Mouse (Mus musculus) testis, postnatal 10 days (tissue): Measurements from ENCODE around the gene Card6.
"Not testable (repeated sequence)": the region's sequence is repeated elsewhere in the genome, so short reads cannot be mapped to it uniquely, and the experiment has no call there.

ENCODE experiments used
- DNase-seq: peaks from one replicate; pipeline ENCODE4 v3.0.0; 2021; ENCODE audit warnings: low spot score

Card6 gene

DNA sequence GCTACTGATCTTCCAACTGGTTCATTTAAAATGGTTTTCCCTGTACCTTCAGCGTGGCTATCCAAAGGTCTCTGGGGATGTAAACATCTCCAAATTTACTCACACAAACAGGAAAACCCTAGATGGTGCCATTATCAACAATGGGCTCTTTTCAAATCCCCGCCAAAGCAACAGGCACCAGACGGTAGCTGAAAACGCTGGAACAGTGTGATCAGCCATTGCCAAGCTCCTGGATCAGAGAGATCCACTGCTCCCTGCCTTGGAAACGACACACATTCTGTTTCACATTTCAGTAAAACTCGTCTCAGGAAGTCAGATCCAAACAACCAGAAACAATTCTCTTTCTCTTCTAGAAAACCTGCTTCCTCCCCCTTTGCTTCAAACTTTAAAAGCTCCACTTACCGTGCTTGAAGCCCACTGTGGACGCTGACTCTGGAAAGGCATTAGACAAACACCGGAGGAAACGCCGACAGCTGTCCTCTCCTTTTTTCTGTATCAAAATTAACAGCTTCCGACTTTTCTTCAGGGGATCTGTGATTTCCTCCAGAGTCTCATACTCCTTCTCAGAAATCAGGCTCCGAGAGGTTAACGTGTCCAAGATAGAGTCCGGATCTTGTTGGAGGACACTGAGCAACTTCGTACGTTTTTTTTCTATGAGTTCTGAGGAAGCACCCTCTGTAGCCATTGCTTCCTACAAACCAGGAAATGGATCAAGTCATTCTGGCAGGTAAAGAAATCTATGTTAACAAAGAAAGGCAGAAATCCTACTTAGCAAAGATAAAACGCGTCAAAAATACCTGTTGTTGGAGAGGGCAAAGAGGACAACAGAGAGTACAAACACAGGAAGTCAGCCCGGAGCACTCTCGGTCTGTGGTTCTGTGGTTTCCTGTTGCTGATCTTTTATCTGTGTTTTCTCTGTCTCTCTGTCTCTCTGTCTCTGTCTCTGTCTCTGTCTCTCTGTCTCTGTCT lies at the start of gene Card6:
Card6 (minus strand) TSS at position 854 of the 969 bp plus-strand sequence.
- DNase-seq: no peak

DNA sequence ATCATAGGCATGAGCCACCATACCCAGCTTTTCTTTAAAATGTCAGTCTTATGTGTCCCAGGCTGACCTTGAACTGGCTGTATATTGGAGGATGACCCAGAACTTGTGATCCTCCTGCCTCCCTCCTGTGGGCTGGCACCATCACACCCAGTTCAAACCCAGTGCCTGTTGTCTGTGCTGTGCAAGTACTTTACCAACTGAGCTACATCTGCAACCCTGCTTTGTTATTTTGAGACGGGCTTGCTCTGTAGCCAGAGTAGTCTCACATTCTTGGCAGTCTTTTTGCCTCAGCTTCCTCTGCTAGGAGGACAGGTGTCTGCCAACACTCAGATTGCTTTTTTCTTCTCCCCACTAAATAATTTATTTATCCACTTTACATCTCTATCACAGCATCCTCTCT lies 49.0 kb upstream of the Card6 start:
- no peak for DNase-seq

DNA sequence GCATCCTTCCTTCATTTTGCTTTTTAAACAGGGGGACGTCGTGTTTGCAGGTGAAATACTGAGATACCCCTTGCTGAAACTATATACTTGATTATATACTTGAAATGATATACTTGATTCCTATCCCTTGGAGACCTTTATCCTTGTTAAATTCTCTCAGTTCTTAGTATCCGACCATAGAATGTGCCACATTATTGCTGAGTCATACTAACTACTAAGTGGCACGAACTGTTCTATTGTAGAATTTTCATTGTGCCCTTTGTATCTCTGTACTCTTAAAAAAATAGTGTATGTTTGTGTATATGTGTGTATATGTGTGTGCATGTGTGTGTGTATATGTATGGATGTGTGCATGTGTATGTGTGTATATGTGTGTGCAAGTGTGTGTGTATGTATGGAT lies 48.0 kb upstream of the Card6 start:
- DNase-seq: no peak

DNA sequence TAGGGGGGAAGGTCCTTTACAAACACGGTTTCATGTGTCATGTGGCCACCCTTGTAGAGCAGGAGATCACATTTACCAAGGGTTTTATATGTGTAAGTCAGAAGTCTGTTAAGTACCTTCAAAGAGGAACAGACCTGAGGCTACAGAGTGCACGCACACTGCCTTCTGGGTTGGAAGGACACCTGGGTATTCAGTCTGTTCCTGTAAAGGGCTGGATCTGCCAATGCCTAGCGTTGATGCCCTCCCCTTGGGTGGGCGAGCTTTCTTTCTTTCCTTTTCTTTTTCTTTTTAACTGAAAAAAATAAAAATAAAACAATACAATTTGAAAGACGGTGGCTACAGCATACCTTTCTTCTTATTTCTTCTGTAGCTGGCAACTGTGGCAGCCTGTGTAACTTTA lies 46.8 kb upstream of the Card6 start:
- DNase-seq: no peak

DNA sequence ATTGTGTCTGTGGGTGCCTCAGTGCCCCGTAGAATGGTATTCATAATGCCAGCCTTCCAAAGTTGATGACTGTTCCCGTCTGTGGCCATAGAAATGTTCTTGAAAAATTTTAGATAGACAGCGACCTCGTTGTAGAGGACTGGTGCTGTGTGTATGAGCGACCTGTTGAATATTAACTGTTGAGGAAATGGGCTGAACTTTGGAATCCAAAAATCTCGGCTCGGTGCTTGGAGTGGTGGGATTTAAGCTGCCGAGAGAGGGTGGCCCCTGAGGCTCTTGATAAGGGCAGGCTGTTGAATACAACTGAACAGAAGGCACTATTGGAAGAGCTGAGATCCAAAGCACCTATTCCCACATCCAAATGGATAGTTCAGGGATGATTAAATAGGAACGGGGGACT lies 46.3 kb upstream of the Card6 start:
- no peak for DNase-seq

DNA sequence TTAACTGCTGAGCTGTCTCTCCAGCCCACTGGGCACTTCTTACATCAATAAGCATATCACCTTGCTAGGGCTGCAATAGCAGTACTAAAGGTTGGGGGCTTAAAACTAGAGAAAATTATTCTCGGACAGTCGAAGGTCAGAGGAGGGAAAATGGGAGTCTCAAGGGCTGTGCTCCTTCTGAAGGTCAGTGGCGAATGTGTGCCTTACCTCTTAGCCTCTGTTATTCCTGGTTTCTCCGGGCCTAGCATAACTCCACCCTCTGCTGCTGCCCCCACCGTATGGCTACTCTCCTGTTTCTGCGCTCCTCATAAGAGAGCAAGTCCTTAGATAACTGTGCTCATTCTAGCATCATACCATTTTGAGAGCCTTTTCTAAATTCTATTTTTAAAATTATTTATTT lies 43.8 kb upstream of the Card6 start:
- no peak for DNase-seq

DNA sequence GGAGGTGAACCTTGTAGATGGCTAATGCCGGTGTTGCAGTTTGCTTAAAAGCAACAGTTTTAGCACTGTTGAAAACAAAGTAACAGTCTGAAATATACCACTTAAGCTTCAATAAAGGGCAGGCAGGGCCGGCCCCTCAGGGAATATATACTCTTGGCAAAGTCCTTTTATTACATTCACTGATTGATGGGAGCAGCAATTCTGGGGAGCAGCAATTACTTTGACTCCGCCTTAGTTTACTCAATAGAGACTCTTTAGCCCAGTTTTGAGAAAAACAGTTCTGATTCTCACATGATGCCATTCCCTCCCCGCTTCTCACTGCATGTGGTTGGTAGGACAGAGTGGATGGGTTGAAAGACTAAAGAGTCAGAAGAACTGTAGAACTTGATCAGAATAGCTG lies 40.8 kb upstream of the Card6 start:
- DNase-seq: no peak

GRCm38 (mm10) chr15:5145196-5145945 lies 37.0 kb upstream of the Card6 start:
- no peak for DNase-seq

GRCm38 (mm10) chr15:5144021-5144778 lies 35.9 kb upstream of the Card6 start:
- DNase-seq: peak; percentile 89

DNA sequence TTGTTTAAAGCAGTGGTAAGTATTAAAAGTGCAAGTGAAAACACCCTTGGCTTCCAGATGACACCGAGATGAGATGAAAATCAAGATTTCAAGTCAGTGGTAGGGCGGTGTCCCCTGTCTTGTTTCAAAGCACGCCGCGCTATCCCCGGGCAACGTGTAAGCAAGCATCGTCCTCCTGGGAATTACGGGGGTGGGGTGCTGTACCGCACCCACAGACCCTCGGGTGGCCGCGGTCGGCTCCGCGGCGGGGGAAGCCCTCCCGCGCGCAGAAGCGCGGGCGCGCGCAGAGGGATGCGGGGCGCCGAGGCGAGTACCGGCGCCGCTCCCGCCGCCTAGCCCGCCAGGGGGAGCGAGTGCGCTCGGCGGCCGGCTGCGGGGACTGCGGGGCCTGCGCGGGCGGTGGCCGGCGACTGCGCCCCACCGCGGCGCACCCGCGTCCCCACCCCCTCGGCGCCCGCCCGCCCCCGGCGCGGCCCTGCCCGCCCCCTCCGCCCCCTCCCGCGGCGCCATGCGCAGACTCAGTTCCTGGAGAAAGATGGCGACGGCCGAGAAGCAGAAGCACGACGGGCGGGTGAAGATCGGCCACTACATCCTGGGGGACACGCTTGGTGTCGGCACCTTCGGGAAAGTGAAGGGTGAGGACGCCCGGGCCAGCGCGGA lies 35.2 kb upstream of the Card6 start, which contains the start of gene Prkaa1:
Prkaa1 (plus strand) TSS at position 501 of the 660 bp plus-strand sequence.
- DNase-seq: peak; percentile 85

- no peak for DNase-seq
Measured at GRCm38 (mm10) chr15:5142714-5143113, 34.4 kb upstream of the Card6 start.

DNA sequence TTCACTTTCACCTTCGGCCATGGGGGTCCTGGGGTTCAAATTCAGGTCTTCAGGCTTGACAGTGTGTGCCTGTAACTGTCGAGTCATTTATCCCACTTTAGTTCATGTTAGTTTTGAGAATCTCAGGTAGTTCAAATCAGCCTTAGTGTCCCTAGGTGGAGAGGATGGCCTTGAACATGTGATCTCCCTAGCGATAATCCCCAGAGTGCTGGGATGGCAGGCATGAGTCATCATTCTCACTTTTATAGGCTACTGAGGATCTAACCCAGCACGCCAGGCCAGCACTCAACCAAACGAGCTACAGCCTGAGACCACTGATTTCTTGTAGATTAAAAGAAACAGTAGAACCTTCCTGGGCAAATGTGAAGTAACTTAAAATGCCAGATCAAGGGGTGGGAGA lies 33.7 kb upstream of the Card6 start:
- no peak for DNase-seq

DNA sequence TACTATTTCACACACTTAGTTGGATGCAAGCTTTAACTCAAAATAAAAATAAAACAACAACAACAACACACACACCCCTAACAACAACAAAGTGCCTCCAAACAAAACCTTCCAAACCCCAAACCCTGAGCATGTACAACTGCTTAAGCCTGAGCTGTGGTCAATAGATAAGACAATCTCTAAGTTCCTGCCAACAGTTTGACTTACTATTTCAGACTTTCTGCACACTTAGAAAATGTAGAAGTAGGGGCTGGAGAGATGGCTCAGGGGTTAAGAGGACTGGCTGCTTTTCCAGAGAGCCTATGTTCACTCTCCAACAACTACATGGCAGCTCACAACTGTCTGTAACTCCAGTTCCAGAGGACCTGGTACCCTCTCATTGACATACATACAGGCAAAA lies 32.0 kb upstream of the Card6 start:
- no peak for DNase-seq

DNA sequence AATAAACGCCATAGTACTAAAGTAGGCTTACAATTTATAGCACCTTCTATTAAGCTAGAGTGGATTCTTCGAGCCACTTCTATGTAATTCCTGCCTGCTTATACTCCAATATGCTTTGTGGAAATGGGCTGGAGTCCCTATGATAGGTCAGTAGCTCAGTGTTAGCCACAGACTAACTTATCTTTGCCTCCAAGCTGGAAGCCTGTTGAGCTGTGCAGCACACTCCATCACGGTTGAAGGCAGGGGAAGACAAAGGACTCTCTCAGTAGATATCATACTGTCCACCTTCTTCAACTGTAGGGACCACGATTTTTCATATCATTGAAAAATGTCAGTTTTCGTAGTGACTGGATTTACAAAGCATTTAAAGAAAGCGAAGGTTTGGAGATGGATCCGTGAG lies 31.5 kb upstream of the Card6 start:
- DNase-seq: no peak

DNA sequence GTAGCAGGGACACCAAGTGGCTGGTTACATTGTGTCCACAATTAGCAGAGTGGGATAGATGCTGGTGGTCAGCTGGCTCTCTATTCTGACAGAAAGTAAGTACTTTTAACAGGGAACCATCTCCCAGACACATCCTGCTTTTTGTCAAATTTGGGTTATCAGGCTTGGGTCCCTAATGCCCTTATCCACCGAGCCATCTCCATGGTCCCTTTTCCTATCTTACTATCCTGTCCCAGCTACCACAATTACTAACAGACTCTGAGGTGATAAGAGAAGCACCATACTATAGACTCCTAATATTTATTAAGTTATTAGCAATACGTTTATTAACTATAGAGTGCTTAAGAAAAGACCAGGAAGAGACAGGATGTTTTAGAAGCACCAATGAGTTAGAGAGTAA lies 31.0 kb upstream of the Card6 start:
- no peak for DNase-seq

GRCm38 (mm10) chr15:5138021-5138856 lies 29.9 kb upstream of the Card6 start:
- no peak for DNase-seq

GRCm38 (mm10) chr15:5134945-5135483 lies 26.7 kb upstream of the Card6 start:
- no peak for DNase-seq

GRCm38 (mm10) chr15:5134179-5134578 lies 25.8 kb upstream of the Card6 start:
- no peak for DNase-seq

DNA sequence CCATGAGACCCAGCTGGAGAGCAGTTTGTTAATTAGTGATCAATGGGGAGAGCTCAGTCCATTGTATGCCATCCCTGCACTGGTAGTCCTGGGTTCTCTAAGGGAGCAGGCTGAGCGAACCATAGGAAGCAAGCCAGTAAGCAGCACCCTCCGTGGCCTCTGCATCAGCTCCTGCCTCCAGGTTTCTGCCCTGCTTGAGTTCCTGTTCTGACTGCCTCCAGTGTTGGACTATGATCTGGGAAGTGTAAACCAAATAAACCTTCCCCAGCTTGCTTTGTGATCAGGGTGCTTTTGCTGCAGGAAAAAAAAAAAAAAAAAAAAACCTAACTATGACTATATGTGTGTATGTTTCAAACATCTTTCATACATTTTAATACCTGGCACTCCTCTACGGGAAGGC lies 25.0 kb upstream of the Card6 start:
- DNase-seq: no peak

DNA sequence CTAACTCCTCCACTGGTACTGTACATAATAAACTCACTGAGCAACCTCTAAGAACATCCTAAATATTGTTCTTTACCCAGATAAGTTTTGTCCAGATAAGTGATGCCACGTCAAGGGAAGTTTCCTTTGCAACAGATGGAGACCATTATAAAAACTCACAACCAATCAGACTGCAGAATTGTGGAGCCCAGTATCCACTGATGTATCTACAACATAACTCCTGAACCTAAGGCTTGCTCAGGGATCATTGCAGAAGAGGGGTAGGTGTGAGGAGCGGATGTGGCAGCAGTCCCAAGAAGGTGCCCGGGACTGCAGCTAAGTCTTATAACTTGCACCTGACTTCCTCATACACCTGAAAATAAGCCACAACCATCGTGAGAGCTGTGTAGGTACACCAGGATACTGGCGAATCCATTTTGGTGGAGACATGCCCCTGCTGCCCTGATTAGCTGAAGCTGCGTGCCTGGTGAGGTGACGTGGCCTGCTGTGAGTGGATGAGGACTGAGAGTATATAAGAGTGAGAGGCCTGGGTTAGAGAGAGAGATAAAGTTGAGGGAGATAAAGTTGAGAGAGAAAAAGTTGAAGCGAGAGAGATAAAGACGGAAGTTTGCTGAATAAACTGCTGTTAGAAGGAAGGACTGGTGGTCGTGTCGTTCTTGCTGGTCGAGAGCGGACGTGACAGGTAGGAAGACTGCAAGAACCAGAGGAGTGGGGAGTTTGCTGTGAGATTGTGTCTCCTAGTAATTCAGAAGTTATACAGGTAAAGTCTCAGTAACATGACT lies 22.7 kb upstream of the Card6 start:
- not testable (repeated sequence) for DNase-seq
